7 mouse cellular contexts compared by ENCODE assay signal in the genomic region with DNA sequence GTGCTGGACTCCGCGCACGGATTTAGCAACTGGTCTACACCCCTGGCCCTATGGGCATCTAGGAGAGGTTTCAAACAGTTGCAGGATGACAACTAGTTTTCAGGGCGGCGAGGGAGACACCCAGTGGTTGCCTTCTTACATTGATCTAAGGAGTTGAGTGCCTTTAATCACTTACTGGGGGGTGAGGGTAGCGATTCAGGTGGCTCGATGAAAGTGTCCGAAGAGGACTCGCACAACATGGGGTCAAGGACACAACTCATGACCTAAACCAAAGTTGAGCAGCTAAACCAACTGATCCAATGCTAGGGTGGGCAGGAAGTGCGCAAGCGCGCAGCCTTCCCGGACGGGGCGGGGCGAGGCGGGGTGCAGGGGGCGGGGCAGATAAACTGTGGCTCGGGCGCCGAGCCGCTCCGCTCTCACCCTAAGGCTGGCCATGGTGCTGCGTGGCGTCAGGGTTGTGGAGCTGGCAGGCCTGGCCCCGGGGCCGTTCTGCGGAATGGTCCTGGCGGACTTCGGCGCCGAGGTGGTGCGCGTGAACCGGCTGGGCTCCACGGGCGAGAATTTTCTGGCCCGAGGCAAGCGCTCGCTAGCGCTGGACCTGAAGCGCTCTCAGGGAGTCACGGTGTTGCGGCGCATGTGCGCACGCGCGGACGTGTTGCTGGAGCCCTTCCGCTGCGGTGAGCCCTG. TPM values are rescaled to one million over a fixed set of nuclear protein-coding genes. Genes with fewer than 3 reads are reported as not detected.
DNase-seq lines count a peak whose midpoint lies in the region; ATAC-seq and TF ChIP-seq lines count a peak whose summit lies in the region.

A gene (plus strand): TSS at position 380 of the 687 bp plus-strand sequence.

- H3K9me3 ChIP-seq in embryonic facial prominence, embryonic 13.5 days: no peaks in the 10 kb centered on the region
- H3K9me3 ChIP-seq in limb, embryonic 12.5 days: no peaks in the 10 kb centered on the region
- H3K9me3 ChIP-seq in midbrain, embryonic 15.5 days: no peaks in the 10 kb centered on the region

- H3K4me2 ChIP-seq in embryonic facial prominence, embryonic 13.5 days: peak within 1 kb of the TSS; percentile 75
- H3K4me2 ChIP-seq in limb, embryonic 12.5 days: peak within 1 kb of the TSS; percentile 68
- H3K4me2 ChIP-seq in midbrain, embryonic 15.5 days: peak within 1 kb of the TSS; percentile 54

- peak; percentile 96 for TF ChIP-seq POLR2A in kidney, adult 2 months (IDR thresholded peaks at IDR 0.05; ENCODE audit: low read depth, low read length)
- peak; percentile 65 for TF ChIP-seq POLR2A in spleen, adult 2 months (IDR thresholded peaks at IDR 0.05; ENCODE audit: low read depth, low read length)

- peaks cover 9% of the 10 kb centered on the region for H3K4me1 ChIP-seq in embryonic facial prominence, embryonic 13.5 days
- peaks cover 10% of the 10 kb centered on the region; the same call in 1 of the 2 replicates for H3K4me1 ChIP-seq in kidney, adult 2 months (ENCODE audit: control insufficient read depth, insufficient read depth, low read length)
- peaks cover 6% of the 10 kb centered on the region for H3K4me1 ChIP-seq in limb, embryonic 12.5 days (replicated peaks)
- peaks cover 11% of the 10 kb centered on the region for H3K4me1 ChIP-seq in midbrain, embryonic 15.5 days
- H3K4me1 ChIP-seq in spleen, adult 2 months (ENCODE audit: control insufficient read depth, insufficient read depth, insufficient read length): peaks cover 2% of the 10 kb centered on the region; the same call in 1 of the 2 replicates

- H3K36me3 ChIP-seq in embryonic facial prominence, embryonic 13.5 days: peaks cover 5% of the 10 kb centered on the region; the same call in 1 of the 2 replicates
- peaks cover 2% of the 10 kb centered on the region; the same call in 1 of the 2 replicates for H3K36me3 ChIP-seq in kidney, adult 2 months (ENCODE audit: control insufficient read depth, insufficient read depth, low read length)
- peaks cover 12% of the 10 kb centered on the region; the same call in 1 of the 2 replicates for H3K36me3 ChIP-seq in limb, embryonic 12.5 days
- H3K36me3 ChIP-seq in midbrain, embryonic 15.5 days (replicated peaks): no peaks in the 10 kb centered on the region
- H3K36me3 ChIP-seq in spleen, adult 2 months (ENCODE audit: control insufficient read depth, insufficient read depth, low read length): peaks cover 1% of the 10 kb centered on the region; the same call in 1 of the 2 replicates

- ATAC-seq in embryonic facial prominence, embryonic 13.5 days (ENCODE audit: insufficient number of reproducible peaks, insufficient read depth, low FRiP score, low TSS enrichment, low read depth): peak; percentile 98
- peak; percentile 99 for ATAC-seq in limb, embryonic 12.5 days (ENCODE audit: insufficient number of reproducible peaks, insufficient read depth, low FRiP score, low TSS enrichment, low read depth)
- peak; percentile 100 for ATAC-seq in midbrain, embryonic 15.5 days (replicated peaks)

- peak; percentile 92 to 94 for DNase-seq in adrenal gland, postnatal 36 days
- peak; percentile 92 to 93 for DNase-seq in heart, adult 18-20 months
- peak; percentile 93 for DNase-seq in kidney, adult 2 months
- peak; percentile 74 to 81 for DNase-seq in spleen, adult 2 months (ENCODE audit: low read depth in 1 of 2, low spot score in 2 of 2)

- WGBS in embryonic facial prominence, embryonic 13.5 days: under 1% methylated on average over 52 of the region's 52 CpGs
- WGBS in kidney, adult 2 months: under 1% methylated on average over 52 of the region's 52 CpGs
- under 1% methylated on average over 52 of the region's 52 CpGs for WGBS in limb, embryonic 12.5 days
- WGBS in midbrain, embryonic 15.5 days: under 1% methylated on average over 52 of the region's 52 CpGs
- under 1% methylated on average over 52 of the region's 52 CpGs for WGBS in spleen, adult 2 months

- peak; percentile 58 for TF ChIP-seq CTCF in kidney, adult 2 months (conservative IDR thresholded peaks at IDR 0.05; ENCODE audit: insufficient read depth, insufficient read length, low read depth, low read length)
- no peak for TF ChIP-seq CTCF in spleen, adult 2 months (IDR thresholded peaks at IDR 0.05; ENCODE audit: extremely low read depth, insufficient read depth, insufficient read length, insufficient replicate concordance)

- H3K27ac ChIP-seq in embryonic facial prominence, embryonic 13.5 days: peak within 1 kb of the TSS; percentile 90
- peak within 1 kb of the TSS; percentile 97 for H3K27ac ChIP-seq in kidney, adult 2 months (ENCODE audit: insufficient read depth, low read depth, low read length)
- H3K27ac ChIP-seq in limb, embryonic 12.5 days: peak within 1 kb of the TSS; percentile 92
- H3K27ac ChIP-seq in midbrain, embryonic 15.5 days: peak within 1 kb of the TSS; percentile 91
- peak within 1 kb of the TSS; percentile 92 for H3K27ac ChIP-seq in spleen, adult 2 months (ENCODE audit: insufficient read depth, low read length)

- no peaks in the 10 kb centered on the region for H3K27me3 ChIP-seq in embryonic facial prominence, embryonic 13.5 days
- no peaks in the 10 kb centered on the region for H3K27me3 ChIP-seq in kidney, adult 2 months (replicated peaks; ENCODE audit: control insufficient read depth, insufficient read depth, low read length)
- no peaks in the 10 kb centered on the region for H3K27me3 ChIP-seq in limb, embryonic 12.5 days
- H3K27me3 ChIP-seq in midbrain, embryonic 15.5 days (replicated peaks): no peaks in the 10 kb centered on the region
- H3K27me3 ChIP-seq in spleen, adult 2 months (ENCODE audit: control insufficient read depth, insufficient read depth, low read length): no peaks in the 10 kb centered on the region

- peak within 1 kb of the TSS; percentile 69 for H3K4me3 ChIP-seq in embryonic facial prominence, embryonic 13.5 days
- peak within 1 kb of the TSS; percentile 76 for H3K4me3 ChIP-seq in kidney, adult 2 months (ENCODE audit: insufficient read depth, low read depth, low read length)
- peak within 1 kb of the TSS; percentile 70 for H3K4me3 ChIP-seq in limb, embryonic 12.5 days (replicated peaks)
- peak within 1 kb of the TSS; percentile 60 for H3K4me3 ChIP-seq in midbrain, embryonic 15.5 days
- H3K4me3 ChIP-seq in spleen, adult 2 months (ENCODE audit: extremely low read depth, insufficient read depth, insufficient read length): peak within 1 kb of the TSS; percentile 93

- H3K9ac ChIP-seq in embryonic facial prominence, embryonic 13.5 days: peak within 1 kb of the TSS; percentile 79
- H3K9ac ChIP-seq in limb, embryonic 12.5 days (replicated peaks): peak within 1 kb of the TSS; percentile 79
- peak within 1 kb of the TSS; percentile 65 for H3K9ac ChIP-seq in midbrain, embryonic 15.5 days

RNA-seq across cellular contexts. Expression of the gene that starts here (rescaled TPM):
- total RNA-seq in adrenal gland, postnatal 36 days (2021): 10 to 100 TPM; 14.4 to 20.0 TPM
- polyA plus RNA-seq in embryonic facial prominence, embryonic 13.5 days (2015; fragmentation: Nextera tagmentation; extraction: Ambion mirVana): 18.7 and 23.5 TPM in 2 replicates
- 10 to 100 TPM; 35.3 to 36.0 TPM for total RNA-seq in heart, adult 18-20 months (2021)
- polyA plus RNA-seq in kidney, adult 2 months (2012; rRNA removed): 66.9 and 71.9 TPM in 2 replicates
- polyA plus RNA-seq in limb, embryonic 12.5 days (2016; fragmentation: Nextera tagmentation; extraction: Ambion mirVana): 14.9 and 17.9 TPM in 2 replicates
- 11.4 and 13.8 TPM in 2 replicates for polyA plus RNA-seq in midbrain, embryonic 15.5 days (2015; fragmentation: Nextera tagmentation; extraction: Ambion mirVana)
- polyA plus RNA-seq in spleen, adult 2 months (2012; rRNA removed): 2.2 and 2.4 TPM in 2 replicates

Comparison
In these comparisons a context has a peak if more than half of its experiments do, and no peak if none do; other contexts are left out.
1. Peak in every context shown above with its lines: DNase-seq, ATAC-seq, H3K4me3 ChIP-seq and H3K27ac ChIP-seq.